Mouse (Mus musculus): ENCODE results near the gene Map1lc3b.

- TF ChIP-seq CTCF (IDR thresholded peaks at IDR 0.05; ENCODE audit: control insufficient read depth, insufficient read depth, low read length) (no peak), POLR2A (IDR thresholded peaks at IDR 0.05; ENCODE audit: borderline replicate concordance, control insufficient read depth, low read depth, low read length) (no peak)
Measured at GRCm38 (mm10) chr8:121551065-121551985, 38.8 kb upstream of the Map1lc3b start.

All from bone marrow, adult 2 months (tissue).